Mouse (Mus musculus) midbrain, embryonic 11.5 days (tissue): ENCODE results near the gene Htt. TPM values are rescaled to one million over a fixed set of nuclear protein-coding genes. Genes with fewer than 3 reads are reported as not detected.
"Not testable (repeated sequence)": the region's sequence is repeated elsewhere in the genome, so short reads cannot be mapped to it uniquely, and the experiment has no call there.

Source experiments
- ATAC-seq: fragments of 200-750 bp; cut with Nextera tagmentation; 2 replicates; pipeline ENCODE4 v1.8.0; 2017; ENCODE audit warnings: moderate TSS enrichment, moderate library complexity; ENCODE audit not compliant: low FRiP score
- DNase-seq: peaks from one replicate; pipeline ENCODE4 v3.0.0; 2015; ENCODE audit warnings: low spot score; ENCODE audit errors: missing footprints
- H3K27ac ChIP-seq: fragments of 300-500 bp; sonication (generic); 2 replicates; pipeline ENCODE4 v1.5.1; 2014; ENCODE audit warnings: low read depth, low read length
- H3K27me3 ChIP-seq: fragments of 300-500 bp; sonication (generic); 2 replicates; pipeline ENCODE4 v1.6.1; 2014; ENCODE audit warnings: mild to moderate bottlenecking, low read length, moderate library complexity, mixed read lengths; ENCODE audit not compliant: control insufficient read depth, insufficient read depth
- H3K36me3 ChIP-seq: fragments of 300-500 bp; sonication (generic); 2 replicates; pipeline ENCODE4 v1.6.1; 2014; ENCODE audit warnings: mild to moderate bottlenecking, low read length, moderate library complexity, mixed read lengths; ENCODE audit not compliant: control insufficient read depth, insufficient read depth
- H3K4me1 ChIP-seq: fragments of 300-500 bp; sonication (generic); 2 replicates; pipeline ENCODE4 v1.6.1; 2014; ENCODE audit warnings: low read length; ENCODE audit not compliant: control insufficient read depth, insufficient read depth
- H3K4me2 ChIP-seq: fragments of 300-500 bp; sonication (generic); 2 replicates; pipeline ENCODE4 v1.6.1; 2014; ENCODE audit warnings: mild to moderate bottlenecking, moderate library complexity
- H3K4me3 ChIP-seq: fragments of 300-500 bp; sonication (generic); 2 replicates; pipeline ENCODE4 v1.5.1; 2014; ENCODE audit warnings: low read depth, low read length
- H3K9ac ChIP-seq: fragments of 300-500 bp; sonication (generic); 2 replicates; pipeline ENCODE4 v1.6.1; 2014; ENCODE audit warnings: low read length
- H3K9me3 ChIP-seq: fragments of 300-500 bp; sonication (generic); 2 replicates; pipeline ENCODE4 v1.6.1; 2016; ENCODE audit warnings: low read length; ENCODE audit not compliant: control insufficient read depth
- WGBS: fragments of 180-500 bp; shearing (Covaris S2); extraction: QIAGEN DNeasy Blood & Tissue Kit; methylation state at CpG from one replicate; pipeline ENCODE4 v1.1.7; 2014; 5-methylcytosine and 5-hydroxymethylcytosine counted together
- polyA plus RNA-seq: library from polyadenylated mRNA; unstranded; fragments of >200 nt; fragmentation: Nextera tagmentation; extraction: Ambion mirVana; gene quantifications from 2 replicates; pipeline ENCODE4 v1.2.1, GENCODE M21; 2014

The Htt gene
- polyA plus RNA-seq, 1 experiment from 2014 or later, result 13.4 TPM

- Histone ChIP-seq H3K27ac (no peak overlapping the region), H3K36me3 (peaks cover 8% of the 10 kb centered on the region; the same call in 1 of the 2 replicates), H3K4me1 (no peaks in the 10 kb centered on the region), H3K4me3 (no peak overlapping the region), H3K9me3 (no peaks in the 10 kb centered on the region), H3K4me2 (no peak overlapping the region), H3K27me3 (no peaks in the 10 kb centered on the region), H3K9ac (no peak overlapping the region)
- DNase-seq, result no peak
- no peak for ATAC-seq
- 96% methylated on average over 5 of the region's 5 CpGs for WGBS
These were observed 103.8 kb downstream of the Htt start for GRCm38 (mm10) chr5:34865367-34865766.

- H3K4me3 ChIP-seq, ATAC-seq, DNase-seq, H3K4me1 ChIP-seq, H3K27ac ChIP-seq, H3K27me3 ChIP-seq, H3K9me3 ChIP-seq, H3K4me2 ChIP-seq, H3K9ac ChIP-seq: not testable (repeated sequence)
- peaks cover 20% of the 10 kb centered on the region for H3K36me3 ChIP-seq
- WGBS, result 97% methylated on average over 3 of the region's 3 CpGs
These were observed 118.8 kb downstream of the Htt start for GRCm38 (mm10) chr5:34880307-34880706.

GRCm38 (mm10) chr5:34881023-34881422 is 119.5 kb downstream of the Htt start:
- Histone ChIP-seq H3K27ac (no peak overlapping the region), H3K9ac (no peak overlapping the region), H3K9me3 (no peaks in the 10 kb centered on the region), H3K4me3 (no peak overlapping the region), H3K27me3 (no peaks in the 10 kb centered on the region), H3K36me3 (peaks cover 20% of the 10 kb centered on the region), H3K4me1 (no peaks in the 10 kb centered on the region), H3K4me2 (no peak overlapping the region)
- DNase-seq, result no peak
- no peak for ATAC-seq
- 93% methylated on average over 3 of the region's 3 CpGs for WGBS

DNA sequence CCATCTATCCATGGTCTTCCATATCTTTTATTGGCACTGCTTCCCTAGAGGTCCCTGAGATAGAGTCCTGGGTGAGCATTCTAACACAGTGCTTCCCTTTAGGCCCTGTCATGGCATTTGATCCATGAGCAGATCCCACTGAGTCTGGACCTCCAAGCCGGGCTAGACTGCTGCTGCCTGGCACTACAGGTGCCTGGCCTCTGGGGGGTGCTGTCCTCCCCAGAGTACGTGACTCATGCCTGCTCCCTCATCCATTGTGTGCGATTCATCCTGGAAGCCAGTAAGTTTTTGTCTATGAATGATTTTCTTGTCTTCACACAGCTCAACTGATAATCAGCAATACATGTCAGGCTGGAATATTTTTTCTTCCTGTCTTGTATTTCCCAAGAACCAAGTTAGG is 123.7 kb downstream of the Htt start:
- no peak for DNase-seq
- no peaks in the 10 kb centered on the region for H3K9me3 ChIP-seq
- H3K27ac ChIP-seq, result no peak overlapping the region
- 72% methylated on average over 3 of the region's 3 CpGs for WGBS
- H3K36me3 ChIP-seq, result peaks cover 6% of the 10 kb centered on the region
- no peak overlapping the region for H3K4me2 ChIP-seq
- ATAC-seq, result no peak
- H3K4me1 ChIP-seq, result no peaks in the 10 kb centered on the region
- H3K4me3 ChIP-seq, result no peak overlapping the region
- H3K9ac ChIP-seq, result no peak overlapping the region
- no peaks in the 10 kb centered on the region for H3K27me3 ChIP-seq

GRCm38 (mm10) chr5:34889252-34889651 is 127.7 kb downstream of the Htt start:
- H3K27me3 ChIP-seq, result no peaks in the 10 kb centered on the region
- peaks cover 6% of the 10 kb centered on the region for H3K36me3 ChIP-seq

DNA sequence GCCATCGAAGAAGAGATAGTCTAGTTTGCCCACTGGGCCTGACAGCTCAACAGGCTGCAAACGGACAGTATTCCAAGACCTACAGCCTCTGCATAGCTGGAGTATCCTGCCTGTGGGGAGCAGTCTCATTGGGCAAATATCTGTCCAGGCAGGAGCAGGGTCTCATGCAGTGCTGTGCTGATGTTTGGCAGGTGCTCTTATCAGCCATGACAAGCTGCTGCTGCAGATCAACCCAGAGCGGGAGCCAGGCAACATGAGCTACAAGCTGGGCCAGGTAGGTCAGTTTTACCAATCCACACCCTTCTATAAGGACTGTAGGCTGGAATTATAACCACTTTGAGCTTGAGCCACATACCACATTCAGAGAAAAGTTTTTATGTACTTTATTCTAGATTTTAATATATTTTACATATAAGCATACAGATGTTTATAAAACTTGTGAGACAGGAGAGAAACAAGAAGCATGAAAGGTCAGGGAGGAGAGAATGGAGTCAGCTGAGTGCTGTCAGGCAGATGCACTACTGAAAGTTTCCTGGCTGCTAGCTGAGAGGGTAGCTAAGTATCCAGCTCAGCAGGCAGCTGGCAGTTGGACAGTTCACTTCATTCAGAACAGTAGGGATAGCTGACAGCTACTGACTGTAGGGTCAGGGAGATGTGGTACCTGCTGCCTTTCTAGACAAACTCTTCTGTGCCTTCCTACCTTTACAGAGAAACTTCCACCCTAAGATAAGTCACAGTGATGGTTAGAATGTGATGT is 135.3 kb downstream of the Htt start:
- Histone ChIP-seq H3K36me3 (peaks cover 10% of the 10 kb centered on the region), H3K9ac (no peak overlapping the region), H3K4me3 (no peak overlapping the region), H3K27me3 (no peaks in the 10 kb centered on the region), H3K4me1 (no peaks in the 10 kb centered on the region), H3K27ac (no peak overlapping the region), H3K4me2 (no peak overlapping the region), H3K9me3 (no peaks in the 10 kb centered on the region)
- DNase-seq (no peak), ATAC-seq (no peak)
- 92% methylated on average over 3 of the region's 3 CpGs for WGBS

More at GRCm38 (mm10) chr5:34889252-34889651, 127.7 kb downstream of the Htt start:
- no peaks in the 10 kb centered on the region for H3K4me1 ChIP-seq
- WGBS, result 91% methylated on average over 4 of the region's 4 CpGs
- no peaks in the 10 kb centered on the region for H3K9me3 ChIP-seq
- no peak for DNase-seq
- ATAC-seq, result no peak
- no peak overlapping the region for H3K4me2 ChIP-seq
- no peak overlapping the region for H3K4me3 ChIP-seq
- H3K27ac ChIP-seq, result no peak overlapping the region
- H3K9ac ChIP-seq, result no peak overlapping the region

DNA sequence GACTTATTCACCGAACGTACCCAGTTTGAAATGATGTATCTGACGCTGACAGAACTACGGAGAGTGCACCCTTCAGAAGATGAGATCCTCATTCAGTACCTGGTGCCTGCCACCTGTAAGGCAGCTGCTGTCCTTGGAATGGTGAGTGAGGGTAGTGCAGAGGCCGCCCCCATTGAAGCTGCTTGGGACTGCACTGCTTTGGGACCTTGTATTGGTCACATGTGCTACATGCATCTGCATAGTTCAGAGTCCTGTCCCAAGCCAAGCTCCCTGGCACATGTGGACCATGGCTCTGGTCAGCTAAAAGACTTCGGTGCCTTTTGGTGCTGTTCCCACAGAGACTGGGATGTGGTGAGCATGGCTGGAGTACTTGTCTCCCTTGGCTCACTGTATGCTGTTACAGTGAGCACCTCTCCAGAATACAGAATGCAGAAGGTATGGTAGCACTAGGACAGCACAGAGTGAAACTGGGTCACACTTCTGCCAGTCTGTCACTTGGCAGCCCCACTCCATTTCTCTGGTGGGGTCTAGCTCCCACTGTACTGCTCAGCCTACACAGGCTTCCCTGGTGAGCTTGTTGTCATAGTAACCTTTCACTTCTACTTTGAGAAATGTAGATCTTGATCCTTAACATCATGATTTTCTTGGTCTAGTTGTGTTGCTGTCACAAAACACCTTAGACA is 138.4 kb downstream of the Htt start:
- no peaks in the 10 kb centered on the region for H3K9me3 ChIP-seq
- no peak overlapping the region for H3K4me2 ChIP-seq
- H3K27ac ChIP-seq, result no peak overlapping the region
- H3K4me3 ChIP-seq, result no peak overlapping the region
- ATAC-seq, result no peak
- no peak overlapping the region for H3K9ac ChIP-seq
- H3K4me1 ChIP-seq, result no peaks in the 10 kb centered on the region
- 98% methylated on average over 6 of the region's 6 CpGs for WGBS
- peak; percentile 66 for DNase-seq
- peaks cover 22% of the 10 kb centered on the region for H3K36me3 ChIP-seq
- H3K27me3 ChIP-seq, result no peaks in the 10 kb centered on the region

DNA sequence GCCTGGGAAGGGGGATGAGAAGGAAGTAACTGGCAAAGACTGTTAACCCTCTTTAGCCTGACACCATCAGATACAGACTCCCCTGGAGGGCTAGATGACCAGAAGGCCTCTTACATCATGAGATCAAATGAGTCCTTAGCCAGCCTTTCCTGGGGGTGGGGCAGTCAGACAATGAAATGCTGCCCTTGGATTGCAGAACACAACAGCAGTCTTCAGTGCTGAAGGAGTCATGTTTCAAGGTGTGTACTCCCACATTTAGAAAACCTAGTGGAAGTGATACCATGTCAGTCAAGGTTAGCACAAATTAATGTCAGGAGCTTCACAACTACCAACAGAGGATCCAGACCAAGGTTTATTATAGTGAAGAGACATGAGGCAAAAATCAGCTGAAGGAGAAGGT is 140.8 kb downstream of the Htt start:
- DNase-seq (peak; percentile 78), ATAC-seq (no peak)
- no peaks in the 10 kb centered on the region for H3K9me3 ChIP-seq
- no peak overlapping the region for H3K27ac ChIP-seq
- no peaks in the 10 kb centered on the region for H3K4me1 ChIP-seq
- no peak overlapping the region for H3K4me2 ChIP-seq
- peaks cover 33% of the 10 kb centered on the region for H3K36me3 ChIP-seq
- no peak overlapping the region for H3K4me3 ChIP-seq
- H3K27me3 ChIP-seq, result no peaks in the 10 kb centered on the region
- no peak overlapping the region for H3K9ac ChIP-seq

- DNase-seq, result peak; percentile 44
- peaks cover 33% of the 10 kb centered on the region for H3K36me3 ChIP-seq
- H3K27me3 ChIP-seq, result no peaks in the 10 kb centered on the region
- WGBS, result 93% methylated on average over 5 of the region's 5 CpGs
- H3K9me3 ChIP-seq, result no peaks in the 10 kb centered on the region
- no peak overlapping the region for H3K9ac ChIP-seq
- no peak for ATAC-seq
- no peaks in the 10 kb centered on the region for H3K4me1 ChIP-seq
- no peak overlapping the region for H3K4me3 ChIP-seq
- H3K4me2 ChIP-seq, result no peak overlapping the region
- no peak overlapping the region for H3K27ac ChIP-seq
These were observed 141.4 kb downstream of the Htt start for GRCm38 (mm10) chr5:34902811-34903385.
